Mouse (Mus musculus) forebrain, embryonic 11.5 days (tissue): Measurements from ENCODE around the gene Cbwd1. TPM values are rescaled to one million over a fixed set of nuclear protein-coding genes. Genes with fewer than 3 reads are reported as not detected.

ENCODE experiments used
- ATAC-seq: fragments of 200-750 bp; cut with Nextera tagmentation; replicated peaks from 2 replicates; pipeline ENCODE4 v1.8.0; 2017; ENCODE audit warnings: moderate TSS enrichment; ENCODE audit not compliant: low FRiP score
- DNase-seq: peaks from one replicate; pipeline ENCODE4 v3.0.0-alpha.2; 2017; ENCODE audit warnings: low spot score
- H3K27ac ChIP-seq: fragments of 300-500 bp; sonication (generic); 2 replicates; pipeline ENCODE4 v1.5.1; 2014; ENCODE audit warnings: low read depth, low read length
- H3K27me3 ChIP-seq: fragments of 300-500 bp; sonication (generic); 2 replicates; pipeline ENCODE4 v1.6.1; 2014; ENCODE audit warnings: mild to moderate bottlenecking, low read length, mixed read lengths; ENCODE audit not compliant: control insufficient read depth, insufficient read depth
- H3K36me3 ChIP-seq: fragments of 300-500 bp; sonication (generic); 2 replicates; pipeline ENCODE4 v1.6.1; 2014; ENCODE audit warnings: mild to moderate bottlenecking, low read length, moderate library complexity, mixed read lengths; ENCODE audit not compliant: control insufficient read depth, insufficient read depth
- H3K4me1 ChIP-seq: fragments of 300-500 bp; sonication (generic); replicated peaks from 2 replicates; pipeline ENCODE4 v1.6.1; 2014; ENCODE audit warnings: low read length, mixed read lengths; ENCODE audit not compliant: control insufficient read depth, insufficient read depth
- H3K4me2 ChIP-seq: fragments of 300-500 bp; sonication (generic); 2 replicates; pipeline ENCODE4 v1.6.1; 2014; ENCODE audit warnings: low read depth, mild to moderate bottlenecking, low read length, moderate library complexity, mixed read lengths; ENCODE audit not compliant: severe bottlenecking
- H3K4me3 ChIP-seq: fragments of 300-500 bp; sonication (generic); 2 replicates; pipeline ENCODE4 v1.5.1; 2014; ENCODE audit warnings: low read depth, low read length
- H3K9ac ChIP-seq: fragments of 300-500 bp; sonication (generic); 2 replicates; pipeline ENCODE4 v1.6.1; 2014; ENCODE audit warnings: low read length
- H3K9me3 ChIP-seq: fragments of 300-500 bp; sonication (generic); 2 replicates; pipeline ENCODE4 v1.6.1; 2016; ENCODE audit warnings: low read length, mixed read lengths; ENCODE audit not compliant: control insufficient read depth
- WGBS: fragments of 180-500 bp; shearing (Covaris S2); extraction: QIAGEN DNeasy Blood & Tissue Kit; methylation state at CpG from one replicate; pipeline ENCODE4 v1.1.7; 2014; 5-methylcytosine and 5-hydroxymethylcytosine counted together
- polyA plus RNA-seq: library from polyadenylated mRNA; unstranded; fragments of >200 nt; fragmentation: Nextera tagmentation; extraction: Ambion mirVana; gene quantifications from 2 replicates; pipeline ENCODE4 v1.2.1, GENCODE M21; 2014

Gene Cbwd1
- polyA plus RNA-seq, 1 experiment from 2014 or later, result 22.2 TPM

GRCm38 (mm10) chr19:24902821-24903220, 58.6 kb downstream of the Cbwd1 start:
- Histone ChIP-seq H3K4me3 (no peak overlapping the region), H3K9me3 (no peaks in the 10 kb centered on the region), H3K36me3 (no peaks in the 10 kb centered on the region), H3K4me1 (peaks cover 7% of the 10 kb centered on the region; the same call in 1 of the 2 replicates), H3K27ac (no peak overlapping the region), H3K4me2 (no peak overlapping the region), H3K27me3 (peaks cover 46% of the 10 kb centered on the region), H3K9ac (no peak overlapping the region)
- 51% methylated on average over 2 of the region's 2 CpGs for WGBS
- DNase-seq (no peak), ATAC-seq (no peak)

- H3K9ac ChIP-seq, result no peak overlapping the region
- WGBS, result 1% methylated on average over 2 of the region's 2 CpGs
- no peaks in the 10 kb centered on the region for H3K36me3 ChIP-seq
- H3K9me3 ChIP-seq, result no peaks in the 10 kb centered on the region
- peaks cover 52% of the 10 kb centered on the region for H3K27me3 ChIP-seq
- no peak overlapping the region for H3K4me3 ChIP-seq
- ATAC-seq (no peak), DNase-seq (no peak)
- no peak overlapping the region for H3K4me2 ChIP-seq
- no peak overlapping the region for H3K27ac ChIP-seq
- peaks cover 10% of the 10 kb centered on the region for H3K4me1 ChIP-seq
These were observed 59.2 kb downstream of the Cbwd1 start for GRCm38 (mm10) chr19:24902256-24902655.

GRCm38 (mm10) chr19:24901666-24902065, 59.7 kb downstream of the Cbwd1 start:
- 7% methylated on average over 3 of the region's 3 CpGs for WGBS
- Histone ChIP-seq H3K4me1 (peaks cover 12% of the 10 kb centered on the region), H3K4me3 (no peak overlapping the region), H3K36me3 (no peaks in the 10 kb centered on the region), H3K4me2 (no peak overlapping the region), H3K27ac (no peak overlapping the region), H3K9me3 (no peaks in the 10 kb centered on the region), H3K27me3 (peaks cover 58% of the 10 kb centered on the region), H3K9ac (no peak overlapping the region)
- DNase-seq (no peak), ATAC-seq (no peak)

GRCm38 (mm10) chr19:24900581-24901220, 60.7 kb downstream of the Cbwd1 start, which contains the start of gene Foxd4:
Gene Foxd4 (minus strand): TSS chr19:24901197.
- H3K36me3 ChIP-seq, result no peaks in the 10 kb centered on the region
- WGBS, result 2% methylated on average over 27 of the region's 27 CpGs
- peak within 1 kb of the TSS; percentile 20; the same call in 1 of the 2 replicates for H3K9ac ChIP-seq
- peak; percentile 7; the same call in 1 of the 2 replicates for ATAC-seq
- H3K4me3 ChIP-seq, result peak within 1 kb of the TSS; percentile 38
- H3K4me1 ChIP-seq, result peaks cover 12% of the 10 kb centered on the region
- peaks cover 64% of the 10 kb centered on the region for H3K27me3 ChIP-seq
- DNase-seq, result no peak
- no peak within 1 kb of the TSS for H3K27ac ChIP-seq
- peak within 1 kb of the TSS; percentile 71 for H3K4me2 ChIP-seq
- H3K9me3 ChIP-seq, result no peaks in the 10 kb centered on the region

- peak; percentile 76 for DNase-seq
- no peak overlapping the region for H3K27ac ChIP-seq
- no peaks in the 10 kb centered on the region for H3K9me3 ChIP-seq
- ATAC-seq, result peak; percentile 66
- peaks cover 68% of the 10 kb centered on the region for H3K27me3 ChIP-seq
- H3K9ac ChIP-seq, result peak overlapping the region; percentile 20; the same call in 1 of the 2 replicates
- under 1% methylated on average over 83 of the region's 84 CpGs for WGBS
- no peaks in the 10 kb centered on the region for H3K36me3 ChIP-seq
- H3K4me2 ChIP-seq, result peak overlapping the region; percentile 71
- peak overlapping the region; percentile 38 for H3K4me3 ChIP-seq
- H3K4me1 ChIP-seq, result peaks cover 12% of the 10 kb centered on the region
These were observed 61.5 kb downstream of the Cbwd1 start for GRCm38 (mm10) chr19:24899578-24900544.

GRCm38 (mm10) chr19:24898737-24899577, 62.5 kb downstream of the Cbwd1 start:
- H3K9ac ChIP-seq, result no peak overlapping the region
- H3K9me3 ChIP-seq, result no peaks in the 10 kb centered on the region
- H3K27me3 ChIP-seq, result peaks cover 68% of the 10 kb centered on the region
- DNase-seq, result peak; percentile 73
- H3K4me1 ChIP-seq, result peaks cover 12% of the 10 kb centered on the region
- H3K4me3 ChIP-seq, result peak overlapping the region; percentile 38
- ATAC-seq, result no peak
- WGBS, result 2% methylated on average over 34 of the region's 34 CpGs
- H3K4me2 ChIP-seq, result peak overlapping the region; percentile 71
- H3K36me3 ChIP-seq, result no peaks in the 10 kb centered on the region
- H3K27ac ChIP-seq, result no peak overlapping the region

GRCm38 (mm10) chr19:24897896-24898736, 63.3 kb downstream of the Cbwd1 start:
- ATAC-seq, result no peak
- no peaks in the 10 kb centered on the region for H3K9me3 ChIP-seq
- no peak overlapping the region for H3K4me2 ChIP-seq
- WGBS, result under 1% methylated on average over 20 of the region's 20 CpGs
- no peak overlapping the region for H3K4me3 ChIP-seq
- H3K27ac ChIP-seq, result no peak overlapping the region
- no peaks in the 10 kb centered on the region for H3K36me3 ChIP-seq
- peaks cover 12% of the 10 kb centered on the region for H3K4me1 ChIP-seq
- DNase-seq, result peak; percentile 49
- H3K27me3 ChIP-seq, result peaks cover 65% of the 10 kb centered on the region
- no peak overlapping the region for H3K9ac ChIP-seq
